Mouse (Mus musculus) c-Kit-positive CD71-positive TER-119-positive erythroid progenitor cells, embryonic 14.5 days (primary cell): ENCODE data around the gene Il2.

ENCODE experiments used
- DNase-seq: peaks from one replicate; pipeline ENCODE4 v3.0.0-alpha.2; 2013; ENCODE audit warnings: low spot score

The Il2 gene

GRCm38 (mm10) chr3:37125655-37126054 lies at the start of gene Il2:
TSS of gene Il2 (minus strand) at chr3:37125959.
- no peak for DNase-seq

GRCm38 (mm10) chr3:37174711-37175572 lies 49.2 kb upstream of the Il2 start:
- DNase-seq = no peak

- no peak for DNase-seq
These were observed 47.5 kb upstream of the Il2 start for GRCm38 (mm10) chr3:37173285-37173684.

- DNase-seq = no peak
These were observed 43.5 kb upstream of the Il2 start for GRCm38 (mm10) chr3:37169283-37169682.

- no peak for DNase-seq
These were observed 35.3 kb upstream of the Il2 start for GRCm38 (mm10) chr3:37161096-37161495.

- DNase-seq = no peak
These were observed 32.5 kb upstream of the Il2 start for GRCm38 (mm10) chr3:37158246-37158645.

- DNase-seq = peak; percentile 45
These were observed 31.3 kb upstream of the Il2 start for GRCm38 (mm10) chr3:37157082-37157481.

- DNase-seq = peak; percentile 43
These were observed 28.6 kb upstream of the Il2 start for GRCm38 (mm10) chr3:37154396-37154795.

GRCm38 (mm10) chr3:37153004-37153403 lies 27.2 kb upstream of the Il2 start:
- no peak for DNase-seq

GRCm38 (mm10) chr3:37152274-37152673 lies 26.5 kb upstream of the Il2 start:
- DNase-seq = no peak

GRCm38 (mm10) chr3:37146810-37147209 lies 21.1 kb upstream of the Il2 start:
- no peak for DNase-seq

- no peak for DNase-seq
These were observed 20.6 kb upstream of the Il2 start for GRCm38 (mm10) chr3:37146406-37146805.

- DNase-seq = no peak
These were observed 19.2 kb upstream of the Il2 start for GRCm38 (mm10) chr3:37144979-37145378.

GRCm38 (mm10) chr3:37141827-37142226 lies 16.1 kb upstream of the Il2 start:
- no peak for DNase-seq

GRCm38 (mm10) chr3:37140168-37140906 lies 14.6 kb upstream of the Il2 start:
- no peak for DNase-seq

- DNase-seq = no peak
These were observed 13.4 kb upstream of the Il2 start for GRCm38 (mm10) chr3:37139192-37139591.

- no peak for DNase-seq
These were observed 11.5 kb upstream of the Il2 start for GRCm38 (mm10) chr3:37137231-37137630.

GRCm38 (mm10) chr3:37129063-37129462 lies 3.3 kb upstream of the Il2 start:
- DNase-seq = no peak

- DNase-seq = no peak
These were observed 2.5 kb upstream of the Il2 start for GRCm38 (mm10) chr3:37128269-37128668.

GRCm38 (mm10) chr3:37126162-37126561 lies 403 bp upstream of the Il2 start:
- no peak for DNase-seq

GRCm38 (mm10) chr3:37090721-37091120 lies 35.0 kb downstream of the Il2 start:
- DNase-seq = no peak

GRCm38 (mm10) chr3:37084860-37085259 lies 40.9 kb downstream of the Il2 start:
- DNase-seq = no peak

- no peak for DNase-seq
These were observed 52.5 kb downstream of the Il2 start for GRCm38 (mm10) chr3:37073211-37073610.
